Mouse (Mus musculus) G1E-ER4 (cell line): Measurements from ENCODE around the gene Pcgf1. TPM values are rescaled to one million over a fixed set of nuclear protein-coding genes. Genes with fewer than 3 reads are reported as not detected.

Source experiments
- GATA1 ChIP-seq: IDR thresholded peaks from one replicate; pipeline ENCODE4 v1.8.0; 2012; ENCODE audit warnings: low read length, inconsistent platforms
- polyA plus RNA-seq: library from polyadenylated mRNA; stranded (reverse); fragments of >175 nt; gene quantifications from 2 replicates; pipeline ENCODE4 v1.2.3, GENCODE M21; 2012

Gene Pcgf1
- polyA plus RNA-seq, 1 experiment, result 10.8 TPM

- TF ChIP-seq GATA1, result no peak
Measured at GRCm38 (mm10) chr6:83053136-83053960, 24.3 kb upstream of the Pcgf1 start.

DNA sequence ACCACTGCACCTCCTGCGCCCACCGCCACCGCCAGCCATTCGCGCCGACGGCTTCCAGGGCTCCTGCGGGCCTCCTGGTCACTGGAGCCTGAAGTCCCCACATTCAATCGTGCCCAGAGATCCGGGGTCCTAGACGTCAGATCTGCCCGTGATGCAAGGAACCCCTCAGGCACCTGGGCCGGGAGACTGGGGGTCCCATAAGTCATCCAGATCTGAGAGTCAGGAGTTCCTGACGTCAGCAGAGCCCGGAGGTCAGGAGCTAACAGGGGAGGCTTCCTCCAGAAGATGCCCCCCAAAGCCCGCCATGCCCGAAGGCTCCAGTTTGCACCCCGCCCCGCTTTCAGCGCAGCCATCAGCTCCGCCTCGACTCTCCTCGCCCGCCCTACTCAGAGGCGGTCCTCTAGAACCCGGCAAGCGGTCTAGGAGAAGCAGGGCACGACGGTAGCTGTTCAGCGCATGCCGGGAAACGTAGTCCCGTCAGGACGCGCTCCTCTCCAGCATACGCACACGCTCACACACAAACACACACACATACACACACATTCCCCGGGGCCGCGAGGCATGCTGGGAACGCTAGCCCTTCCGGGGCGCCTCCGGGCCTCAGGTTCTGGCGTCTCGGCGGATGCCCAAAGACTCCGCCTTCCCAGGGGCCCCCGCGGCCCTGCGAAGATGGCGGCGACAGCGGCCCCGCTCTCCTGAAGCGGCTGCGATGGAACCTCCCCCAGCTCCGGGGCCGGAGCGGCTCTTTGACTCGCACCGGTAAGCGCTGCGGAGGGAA, 23.4 kb upstream of the Pcgf1 start, which contains the start of gene Aup1:
TSS of gene Aup1 (plus strand) at position 448 of the 778 bp plus-strand sequence.
- no peak for TF ChIP-seq GATA1

DNA sequence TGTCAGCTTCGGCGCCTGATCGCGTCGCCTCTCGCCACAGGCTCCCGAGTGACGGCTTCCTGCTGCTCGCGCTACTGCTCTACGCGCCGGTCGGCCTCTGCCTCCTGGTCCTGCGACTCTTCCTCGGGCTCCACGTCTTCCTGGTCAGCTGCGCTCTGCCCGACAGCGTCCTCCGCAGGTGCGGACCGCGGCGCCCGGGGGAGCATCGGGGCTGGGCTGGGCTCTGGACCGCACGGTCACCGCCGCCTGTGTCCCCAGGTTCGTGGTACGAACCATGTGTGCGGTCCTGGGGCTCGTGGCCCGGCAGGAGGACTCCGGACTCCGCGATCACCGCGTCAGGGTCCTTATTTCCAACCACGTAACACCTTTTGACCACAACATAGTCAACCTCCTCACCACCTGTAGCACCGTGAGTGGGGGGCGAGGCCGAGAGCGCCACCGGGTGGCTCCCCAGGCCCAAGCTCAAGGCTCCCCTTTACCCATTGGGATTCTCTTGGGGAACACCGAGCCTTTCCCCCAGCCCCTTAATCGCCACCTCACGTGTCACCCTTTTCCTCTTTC, 22.7 kb upstream of the Pcgf1 start, which contains the start of gene Htra2:
TSS of gene Htra2 (minus strand) at position 403 of the 561 bp plus-strand sequence.
- TF ChIP-seq GATA1, result no peak

DNA sequence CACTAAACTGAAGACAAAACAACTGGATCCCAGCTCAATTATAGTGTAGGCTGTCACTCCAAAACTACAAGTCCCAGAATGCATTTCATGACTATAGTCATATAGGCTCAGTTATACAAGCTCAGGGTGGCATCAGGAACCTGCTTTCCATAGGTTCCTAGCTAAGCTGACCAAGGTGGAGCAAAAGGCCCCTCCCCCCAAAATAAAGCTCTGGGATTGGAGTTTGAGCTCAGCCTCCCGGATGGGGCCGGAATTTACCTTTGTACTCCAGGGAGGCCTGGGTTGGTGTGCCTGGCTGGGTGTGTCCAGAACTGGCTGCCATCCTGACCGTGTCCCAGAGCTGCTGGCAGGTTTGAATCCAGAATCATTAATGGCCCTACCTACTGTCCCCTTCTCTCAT, 19.9 kb upstream of the Pcgf1 start, which contains the start of gene Dqx1:
TSS of gene Dqx1 (plus strand) at position 55 of the 400 bp plus-strand sequence.
- no peak for TF ChIP-seq GATA1

DNA sequence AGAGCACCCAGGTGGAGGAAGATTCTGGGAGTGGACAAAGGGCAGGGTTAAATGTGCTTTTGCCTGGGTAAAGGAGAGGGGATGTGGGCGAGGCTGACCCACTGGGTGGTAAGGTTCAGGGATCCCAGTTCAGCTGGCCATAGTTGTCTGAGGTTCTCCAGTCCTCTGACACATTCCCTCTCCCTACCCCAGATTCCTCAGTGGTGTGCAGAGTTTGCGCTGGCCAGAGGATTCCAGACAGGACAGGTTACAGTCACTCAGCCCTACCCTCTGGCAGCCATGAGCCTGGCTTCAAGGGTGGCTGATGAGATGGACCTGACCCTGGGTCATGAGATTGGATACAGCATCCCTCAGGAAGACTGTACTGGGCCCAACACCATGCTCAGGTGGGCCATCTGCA, 18.9 kb upstream of the Pcgf1 start:
- TF ChIP-seq GATA1, result no peak

DNA sequence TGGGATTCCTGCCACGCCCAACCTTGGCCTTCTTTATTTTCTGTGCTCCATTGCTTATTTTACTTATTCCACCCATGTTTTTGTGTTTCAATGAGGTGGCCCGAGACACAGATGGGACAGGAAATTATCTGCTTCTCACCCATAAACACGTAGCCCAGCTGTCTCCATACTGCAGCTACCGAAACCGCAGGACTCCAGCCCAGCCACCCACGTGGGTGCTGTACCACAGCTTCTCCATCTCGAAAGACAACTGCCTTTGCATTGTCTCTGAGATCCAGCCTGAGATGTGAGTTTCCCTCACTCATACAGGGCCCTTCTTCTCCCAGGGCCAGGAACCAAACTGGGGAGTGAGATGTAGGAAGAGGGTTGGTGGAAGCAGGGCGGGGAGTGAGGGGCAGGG, 11.7 kb upstream of the Pcgf1 start:
- no peak for TF ChIP-seq GATA1

- TF ChIP-seq GATA1, result no peak
Measured at GRCm38 (mm10) chr6:83066441-83066840, 11.2 kb upstream of the Pcgf1 start.

DNA sequence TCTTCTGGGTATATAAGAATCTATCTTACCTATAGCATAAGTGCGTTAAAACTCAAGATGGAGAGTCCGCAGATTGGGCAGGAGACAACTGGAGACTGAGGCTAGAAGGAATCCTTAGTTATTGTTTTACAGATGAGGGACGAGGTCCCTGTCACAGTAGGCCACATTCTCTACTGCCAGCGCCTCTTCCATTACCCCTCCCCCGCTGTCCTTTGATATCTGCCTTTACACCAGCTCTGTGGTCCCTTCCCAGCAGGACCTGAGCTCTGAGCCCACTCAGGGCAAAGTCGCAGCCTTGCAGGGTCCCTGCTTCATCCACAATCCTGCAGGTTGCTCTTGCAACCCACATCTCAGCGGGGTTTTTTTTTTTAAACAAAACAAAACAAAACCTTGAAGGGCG, 9.4 kb upstream of the Pcgf1 start:
- TF ChIP-seq GATA1, result no peak

DNA sequence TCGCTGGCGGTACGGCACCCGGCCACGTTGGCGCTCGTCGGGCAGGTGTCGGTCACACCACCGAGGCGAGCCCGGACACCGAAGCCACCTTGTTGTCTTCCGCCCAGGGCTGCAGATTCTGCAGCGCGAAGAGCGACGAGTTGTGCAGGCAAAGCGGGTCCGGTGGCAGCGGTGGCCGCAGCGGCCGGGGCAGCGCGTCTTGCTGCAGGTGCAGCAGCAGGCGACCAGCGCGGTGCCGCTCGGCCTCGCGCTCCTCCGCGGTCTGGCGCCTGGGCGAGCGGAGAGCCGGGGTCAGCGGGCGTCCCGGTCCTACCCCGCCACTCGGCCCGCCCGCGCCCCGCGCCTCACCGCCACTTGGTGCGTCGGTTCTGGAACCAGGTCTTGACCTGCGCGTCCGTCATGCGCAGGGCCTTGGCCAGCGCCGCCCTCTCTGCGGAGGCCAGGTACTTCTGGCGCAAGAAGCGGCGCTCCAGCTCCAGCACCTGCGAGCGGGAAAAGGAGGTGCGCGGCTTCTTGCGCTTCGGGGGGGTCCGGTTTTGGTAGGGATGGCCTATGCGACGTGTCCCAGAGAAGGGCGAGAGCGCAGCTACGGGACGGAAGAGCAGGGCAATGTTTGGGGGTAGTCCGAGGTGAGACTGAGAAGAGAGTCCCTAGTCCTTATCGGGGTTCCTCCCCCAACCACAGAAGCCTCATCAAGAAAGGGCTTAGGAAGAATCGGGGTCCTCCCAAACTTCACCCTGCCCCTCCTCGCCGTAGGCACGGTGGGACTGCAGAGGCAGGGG, 8.8 kb upstream of the Pcgf1 start:
- TF ChIP-seq GATA1, result no peak

DNA sequence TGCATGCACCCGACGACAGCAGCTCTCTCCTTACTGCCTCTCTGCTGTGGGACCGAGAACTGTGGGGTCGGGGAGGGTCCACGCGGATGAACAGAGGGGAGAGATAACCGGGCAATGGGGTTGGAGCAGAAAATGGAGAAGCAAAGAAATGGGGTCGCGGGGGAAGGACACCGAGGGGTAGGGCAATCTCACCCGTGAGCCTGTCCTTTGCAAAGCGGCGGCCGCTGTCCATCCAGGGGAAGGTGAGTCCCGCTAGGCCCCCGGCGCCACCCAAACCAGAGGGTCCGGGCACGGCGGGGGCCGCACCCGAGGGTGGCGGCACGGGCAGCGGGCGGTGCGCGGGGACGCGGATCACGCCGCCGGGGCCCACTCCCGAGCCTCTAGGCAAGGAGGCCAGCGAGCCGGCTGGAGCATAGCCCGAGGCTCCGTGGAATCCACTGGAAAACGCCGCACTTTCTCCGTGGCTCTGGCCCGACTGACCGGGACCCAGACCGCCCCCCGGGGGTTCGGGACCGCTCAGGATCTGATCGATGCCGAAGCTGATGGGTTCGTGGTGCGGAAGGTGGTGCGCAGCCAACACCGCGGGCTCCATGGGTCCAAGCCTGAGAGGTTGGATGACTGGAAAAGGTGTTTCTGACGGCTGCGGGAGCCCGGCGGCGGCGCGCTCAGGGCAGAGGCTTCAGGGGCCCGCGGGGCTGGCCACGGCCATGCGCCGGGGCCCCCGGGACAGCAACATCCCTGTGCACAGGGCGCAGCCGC, 8.0 kb upstream of the Pcgf1 start:
- TF ChIP-seq GATA1, result no peak

- no peak for TF ChIP-seq GATA1
Measured at GRCm38 (mm10) chr6:83070247-83070310, 7.6 kb upstream of the Pcgf1 start, which contains the start of gene Tlx2. Gene Tlx2 (minus strand): TSS chr6:83070293.

GRCm38 (mm10) chr6:83070311-83071219, 7.1 kb upstream of the Pcgf1 start:
- no peak for TF ChIP-seq GATA1

- no peak for TF ChIP-seq GATA1
Measured at GRCm38 (mm10) chr6:83071220-83071619, 6.4 kb upstream of the Pcgf1 start.

- no peak for TF ChIP-seq GATA1
Measured at GRCm38 (mm10) chr6:83074979-83075378, 2.7 kb upstream of the Pcgf1 start.
